Mouse (Mus musculus) liver, embryonic 14.5 days (tissue): Measurements from ENCODE around the gene Dnm3.

Experiments
- CTCF ChIP-seq: IDR thresholded peaks from 2 replicates; pipeline ENCODE4 v1.5.1; 2016; ENCODE audit warnings: antibody characterized with exemption, low read depth, control low read depth
- EP300 ChIP-seq: IDR thresholded peaks from 2 replicates; pipeline ENCODE4 v1.6.1; 2016; ENCODE audit warnings: antibody characterized with exemption, low read depth

GRCm38 (mm10) chr1:162200446-162200845, 277.4 kb downstream of the Dnm3 start:
- TF ChIP-seq EP300 (no peak), CTCF (no peak)
